Mouse (Mus musculus) small intestine, adult 2 months (tissue): ENCODE results near the gene Tmem222.

Experiments
- CTCF ChIP-seq: fragments of 200-500 bp; IDR thresholded peaks from 2 replicates; pipeline ENCODE4 v1.5.1; 2012; ENCODE audit warnings: low read depth, mild to moderate bottlenecking, control low read depth, inconsistent platforms, low read length, moderate library complexity, mixed read lengths; ENCODE audit not compliant: insufficient replicate concordance, insufficient read length; ENCODE audit errors: extremely low read depth
- POLR2A ChIP-seq: fragments of 200-500 bp; IDR thresholded peaks from 2 replicates; pipeline ENCODE4 v1.6.1; 2012; ENCODE audit warnings: low read depth, mild to moderate bottlenecking, control low read depth, inconsistent platforms, low read length, moderate library complexity

DNA sequence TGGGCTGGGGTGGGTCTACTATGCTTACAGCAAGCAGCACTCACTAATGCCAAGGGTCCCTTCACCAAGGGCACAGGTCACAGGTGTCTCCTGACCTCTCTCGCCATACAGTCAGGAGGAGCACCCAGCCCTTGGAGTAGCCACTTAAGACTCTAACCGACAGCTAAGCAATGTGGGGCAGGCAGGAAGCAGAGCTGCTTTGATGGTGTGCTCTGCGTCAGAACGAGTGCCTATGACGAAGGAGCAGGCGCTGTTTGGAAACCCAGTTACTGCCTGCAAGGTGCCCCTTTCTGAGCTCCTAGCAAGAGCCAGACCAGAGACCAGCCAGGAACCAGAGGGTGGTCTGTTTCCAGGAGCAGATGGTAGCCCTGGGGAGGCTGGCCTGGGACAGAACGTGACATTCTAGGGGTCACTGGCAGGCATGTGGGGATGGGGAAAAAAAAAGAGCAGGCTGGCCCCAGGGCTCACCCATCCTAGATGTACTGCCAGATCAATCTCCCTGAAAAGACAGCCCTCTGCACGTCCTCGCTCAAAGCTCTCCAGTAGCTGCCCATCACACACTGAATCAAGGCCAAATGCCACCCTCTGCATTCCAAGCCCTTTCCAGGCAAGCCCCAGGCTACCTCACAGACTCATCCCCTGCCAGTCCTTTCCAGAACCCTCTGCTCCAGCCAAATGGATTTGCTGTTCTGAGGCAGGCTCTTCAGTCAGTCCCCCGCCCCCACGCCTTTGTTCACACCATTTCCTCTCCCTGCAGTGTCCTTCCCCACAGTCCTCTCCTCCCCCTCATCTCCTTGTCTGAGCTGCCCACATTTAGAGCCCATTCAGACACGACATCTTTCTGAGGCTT is 21.1 kb upstream of the Tmem222 start:
- TF ChIP-seq CTCF = no peak
- no peak for TF ChIP-seq POLR2A
